Mouse (Mus musculus) hindbrain, embryonic 14.5 days (tissue): Measurements from ENCODE around the gene Ercc6. TPM values are rescaled to one million over a fixed set of nuclear protein-coding genes. Genes with fewer than 3 reads are reported as not detected.

Experiments used
- ATAC-seq: fragments of 200-750 bp; cut with Nextera tagmentation; 2 replicates; pipeline ENCODE4 v1.8.0; 2017; ENCODE audit warnings: moderate number of reproducible peaks, mild to moderate bottlenecking, moderate TSS enrichment, moderate library complexity; ENCODE audit not compliant: low FRiP score
- DNase-seq: peaks from one replicate; pipeline ENCODE4 v3.0.0-alpha.2; 2015; ENCODE audit warnings: low spot score
- H3K27ac ChIP-seq: fragments of 300-500 bp; sonication (generic); 2 replicates; pipeline ENCODE4 v1.5.1; 2014; ENCODE audit warnings: mild to moderate bottlenecking, moderate library complexity
- H3K27me3 ChIP-seq: fragments of 300-500 bp; sonication (generic); 2 replicates; pipeline ENCODE4 v1.6.1; 2014; ENCODE audit warnings: mild to moderate bottlenecking, low read length, mixed read lengths; ENCODE audit not compliant: control insufficient read depth, insufficient read depth
- H3K36me3 ChIP-seq: fragments of 300-500 bp; sonication (generic); replicated peaks from 2 replicates; pipeline ENCODE4 v1.6.1; 2014; ENCODE audit not compliant: control insufficient read depth, insufficient read depth
- H3K4me1 ChIP-seq: fragments of 300-500 bp; sonication (generic); replicated peaks from 2 replicates; pipeline ENCODE4 v1.6.1; 2014; ENCODE audit warnings: antibody characterized with exemption, low read length, mixed read lengths; ENCODE audit not compliant: control insufficient read depth, insufficient read depth
- H3K4me2 ChIP-seq: fragments of 300-500 bp; sonication (generic); replicated peaks from 2 replicates; pipeline ENCODE4 v1.6.1; 2014; ENCODE audit warnings: mild to moderate bottlenecking, moderate library complexity
- H3K4me3 ChIP-seq: fragments of 300-500 bp; sonication (generic); replicated peaks from 2 replicates; pipeline ENCODE4 v1.5.1; 2014; ENCODE audit warnings: mild to moderate bottlenecking, low read length
- H3K9ac ChIP-seq: fragments of 300-500 bp; sonication (generic); 2 replicates; pipeline ENCODE4 v1.6.1; 2014
- H3K9me3 ChIP-seq: fragments of 300-500 bp; sonication (generic); 2 replicates; pipeline ENCODE4 v1.6.1; 2016; ENCODE audit warnings: low read length; ENCODE audit not compliant: control insufficient read depth
- WGBS: fragments of 180-500 bp; shearing (Covaris S2); extraction: QIAGEN DNeasy Blood & Tissue Kit; methylation state at CpG from one replicate; pipeline ENCODE4 v1.1.7; 2014; 5-methylcytosine and 5-hydroxymethylcytosine counted together
- polyA plus RNA-seq: library from polyadenylated mRNA; unstranded; fragments of >200 nt; fragmentation: Nextera tagmentation; extraction: Ambion mirVana; gene quantifications from 2 replicates; pipeline ENCODE4 v1.2.1, GENCODE M21; 2014

Gene Ercc6
- polyA plus RNA-seq, 1 experiment from 2014 or later: 22.1 TPM

- no peaks in the 10 kb centered on the region for H3K9me3 ChIP-seq
- H3K9ac ChIP-seq: no peak overlapping the region
- H3K4me1 ChIP-seq: peaks cover 27% of the 10 kb centered on the region; the same call in 1 of the 2 replicates
- no peaks in the 10 kb centered on the region for H3K36me3 ChIP-seq
- H3K27ac ChIP-seq: no peak overlapping the region
- ATAC-seq (0 out of 2 replicates have a peak, but pooled peaks have one; percentile 15), DNase-seq (no peak)
- no peaks in the 10 kb centered on the region; the same call in 1 of the 2 replicates for H3K27me3 ChIP-seq
- no peak overlapping the region for H3K4me2 ChIP-seq
- 23% methylated on average over 3 of the region's 3 CpGs for WGBS
- no peak overlapping the region for H3K4me3 ChIP-seq
Measured at GRCm38 (mm10) chr14:32609392-32609791, 96.1 kb downstream of the Ercc6 start.

- H3K4me2 ChIP-seq: no peak overlapping the region
- WGBS: 89% methylated on average over 5 of the region's 5 CpGs
- H3K9ac ChIP-seq: no peak overlapping the region
- no peaks in the 10 kb centered on the region for H3K4me1 ChIP-seq
- no peaks in the 10 kb centered on the region for H3K27me3 ChIP-seq
- no peaks in the 10 kb centered on the region for H3K36me3 ChIP-seq
- H3K27ac ChIP-seq: no peak overlapping the region
- H3K9me3 ChIP-seq: no peaks in the 10 kb centered on the region
- H3K4me3 ChIP-seq: no peak overlapping the region
- DNase-seq (no peak), ATAC-seq (no peak)
Measured at GRCm38 (mm10) chr14:32617253-32617652, 103.9 kb downstream of the Ercc6 start.

GRCm38 (mm10) chr14:32624245-32624644 is 110.9 kb downstream of the Ercc6 start:
- H3K9ac ChIP-seq: no peak overlapping the region
- 89% methylated on average over 3 of the region's 3 CpGs for WGBS
- no peaks in the 10 kb centered on the region for H3K36me3 ChIP-seq
- no peak for DNase-seq
- no peak overlapping the region for H3K4me3 ChIP-seq
- H3K4me1 ChIP-seq: no peaks in the 10 kb centered on the region
- no peak for ATAC-seq
- no peaks in the 10 kb centered on the region for H3K27me3 ChIP-seq
- H3K4me2 ChIP-seq: no peak overlapping the region
- H3K9me3 ChIP-seq: no peaks in the 10 kb centered on the region
- no peak overlapping the region for H3K27ac ChIP-seq

- Histone ChIP-seq H3K9ac (no peak overlapping the region), H3K36me3 (no peaks in the 10 kb centered on the region), H3K4me1 (no peaks in the 10 kb centered on the region), H3K4me3 (no peak overlapping the region), H3K9me3 (no peaks in the 10 kb centered on the region), H3K4me2 (no peak overlapping the region), H3K27me3 (no peaks in the 10 kb centered on the region), H3K27ac (no peak overlapping the region)
- DNase-seq: no peak
- no peak for ATAC-seq
- WGBS: 93% methylated on average over 7 of the region's 7 CpGs
Measured at GRCm38 (mm10) chr14:32624811-32625210, 111.5 kb downstream of the Ercc6 start.

- WGBS: 52% methylated on average over 2 of the region's 2 CpGs
- Histone ChIP-seq H3K4me2 (no peak overlapping the region), H3K4me3 (no peak overlapping the region), H3K9me3 (no peaks in the 10 kb centered on the region), H3K27ac (no peak overlapping the region), H3K9ac (no peak overlapping the region), H3K27me3 (no peaks in the 10 kb centered on the region), H3K36me3 (no peaks in the 10 kb centered on the region), H3K4me1 (no peaks in the 10 kb centered on the region)
- no peak for DNase-seq
- ATAC-seq: no peak
Measured at GRCm38 (mm10) chr14:32627271-32627670, 114.0 kb downstream of the Ercc6 start.

- H3K27ac ChIP-seq: no peak overlapping the region
- H3K4me1 ChIP-seq: no peaks in the 10 kb centered on the region
- H3K9me3 ChIP-seq: no peaks in the 10 kb centered on the region
- no peak overlapping the region for H3K9ac ChIP-seq
- no peaks in the 10 kb centered on the region for H3K27me3 ChIP-seq
- ATAC-seq: no peak
- H3K36me3 ChIP-seq: no peaks in the 10 kb centered on the region
- no peak overlapping the region for H3K4me3 ChIP-seq
- H3K4me2 ChIP-seq: no peak overlapping the region
- DNase-seq: no peak
- WGBS: 55% methylated on average over 10 of the region's 10 CpGs
Measured at GRCm38 (mm10) chr14:32628584-32628983, 115.3 kb downstream of the Ercc6 start.

Other genes starting within 250 kb of the Ercc6 start
- 17.1 and 19.7 TPM in 2 replicates for gene Ogdhl, start 191.5 kb upstream of the Ercc6 start, polyA plus RNA-seq
- 0.85 and 0.87 TPM in 2 replicates for gene 1700024G13Rik, start 125.1 kb upstream of the Ercc6 start, polyA plus RNA-seq
- 22.7 and 26.9 TPM in 2 replicates for gene Slc18a3, start 48.7 kb upstream of the Ercc6 start, polyA plus RNA-seq
- gene Chat, start 47.5 kb upstream of the Ercc6 start, polyA plus RNA-seq: 2.4 and 3.4 TPM in 2 replicates
- 56.5 and 63.2 TPM in 2 replicates for gene Prrxl1, start 85.9 kb downstream of the Ercc6 start, polyA plus RNA-seq
- gene 3425401B19Rik, start 171.8 kb downstream of the Ercc6 start, polyA plus RNA-seq: 0.04 and 0.17 TPM in 2 replicates